Mouse (Mus musculus): ENCODE results near the gene Pelp1.
A peak's percentile ranks its signal among the peaks of the same experiment; 100 is the strongest.

Pelp1 gene

DNA sequence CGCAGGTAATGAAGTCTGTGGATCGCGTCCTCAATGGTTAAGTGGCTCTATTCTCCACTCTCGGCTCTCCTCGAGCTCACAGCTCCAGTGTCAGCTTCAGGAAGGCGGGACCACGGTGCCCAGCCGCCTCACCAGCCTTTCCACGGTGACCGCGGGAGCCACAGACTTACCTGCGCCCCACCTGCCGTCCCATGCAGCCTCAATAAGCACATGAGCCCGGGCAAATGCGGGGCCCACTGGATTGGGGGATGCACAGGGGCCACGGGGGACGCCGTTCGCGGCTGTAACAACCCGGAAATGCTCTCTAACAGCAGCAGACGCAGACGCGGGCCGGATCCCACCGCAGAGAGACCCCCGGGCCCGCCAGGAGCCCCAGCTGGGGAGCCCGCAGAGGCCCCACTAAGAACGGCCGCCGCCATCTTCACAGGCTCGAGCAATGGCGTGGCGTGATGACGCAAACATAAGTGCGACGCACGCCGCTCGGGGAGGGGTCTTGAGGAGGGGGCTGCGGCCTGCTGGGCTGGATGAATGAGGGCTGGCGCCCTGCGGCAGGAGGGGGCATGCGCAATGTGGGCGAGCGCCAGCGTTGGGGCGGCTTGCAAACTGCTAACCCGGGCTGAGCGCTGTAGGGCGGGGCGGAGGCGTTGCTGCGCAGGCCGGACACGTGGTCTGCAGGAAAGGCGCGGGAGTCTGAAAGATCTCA, at the start of gene Pelp1:
Gene Pelp1, minus strand, starts transcription at position 438 of the 703 bp plus-strand sequence.
- peak; percentile 61 to 77 for DNase-seq (ENCODE audit: low read depth in 1 of 2, low spot score in 2 of 2)

GRCm38 (mm10) chr11:70458688-70459600, 49.1 kb upstream of the Pelp1 start, which contains the start of gene Zmynd15:
TSS of gene Zmynd15 (plus strand) at chr11:70459433.
- DNase-seq (ENCODE audit: low read depth in 1 of 2, low spot score in 2 of 2) = no peak

DNA sequence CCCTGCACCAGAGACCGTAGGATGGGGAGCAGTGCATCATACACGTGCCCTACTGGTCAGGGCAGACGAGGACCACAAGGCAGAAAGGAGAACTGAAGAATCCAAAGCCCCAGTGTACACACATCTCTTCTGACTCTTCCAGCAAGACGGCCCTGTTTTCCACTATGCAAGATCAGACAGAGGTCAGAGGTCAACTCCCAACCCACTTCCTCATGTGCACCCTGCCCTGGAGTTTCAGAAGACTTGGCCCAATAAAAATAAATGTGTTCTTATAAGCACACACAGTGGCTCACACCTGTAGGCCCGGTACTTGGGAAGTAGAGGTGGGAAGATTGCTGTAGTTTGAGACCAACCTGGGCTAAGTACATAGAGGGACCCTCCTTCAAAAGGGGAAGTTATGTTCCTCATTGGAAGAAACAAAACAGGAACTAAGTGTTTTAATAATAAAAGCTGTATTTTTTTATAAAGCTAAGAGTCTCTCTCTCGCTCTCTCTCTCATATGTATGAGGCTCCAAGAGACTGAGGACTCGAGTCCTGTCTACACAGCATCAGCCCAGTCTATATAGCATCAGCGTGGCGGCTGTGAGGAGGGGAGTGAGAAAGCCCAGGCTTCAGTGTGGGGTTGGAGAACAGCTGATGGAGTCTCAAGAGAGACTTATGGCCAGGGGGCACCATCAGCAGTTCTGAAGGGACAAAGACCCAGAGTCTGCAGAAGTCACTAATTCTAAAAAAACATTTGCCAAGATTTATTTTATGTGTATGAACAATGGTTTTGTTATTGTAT, 43.6 kb upstream of the Pelp1 start:
- peak; percentile 58 to 74 for DNase-seq (ENCODE audit: low read depth in 1 of 2, low spot score in 2 of 2)

DNA sequence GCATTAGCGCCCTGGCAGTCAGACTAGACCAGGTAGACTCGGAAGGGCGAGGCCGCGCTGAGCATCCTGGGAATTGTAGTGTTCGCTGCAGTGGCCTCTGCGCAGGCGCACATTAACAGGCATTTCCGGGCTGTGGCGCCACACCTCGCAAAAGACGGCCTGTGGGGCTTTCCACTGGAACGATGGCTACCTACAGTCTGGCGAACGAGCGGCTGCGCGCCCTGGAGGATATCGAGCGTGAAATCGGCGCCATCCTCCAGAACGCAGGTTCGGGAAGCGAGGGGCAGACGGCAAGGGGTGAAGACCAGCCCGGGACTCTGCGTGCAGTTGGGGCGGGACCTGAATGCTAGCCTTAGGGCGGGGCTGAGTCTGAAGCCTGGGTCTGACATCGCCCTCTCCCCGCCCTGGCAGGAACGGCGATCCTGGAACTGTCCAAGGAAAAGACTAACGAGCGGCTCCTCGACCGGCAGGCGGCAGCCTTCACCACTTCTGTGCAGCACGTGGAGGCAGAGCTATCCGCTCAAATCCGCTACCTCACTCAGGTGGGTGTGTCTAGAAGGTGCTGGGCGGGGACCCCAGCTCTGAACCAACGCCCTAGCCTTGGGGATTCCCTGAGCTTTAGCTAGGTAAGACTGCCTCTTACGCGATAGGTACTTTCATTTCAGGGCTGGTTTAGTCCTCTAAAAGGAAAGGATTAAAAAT, 42.1 kb upstream of the Pelp1 start, which contains the start of gene Med11:
Gene Med11, plus strand, starts transcription at position 123 of the 702 bp plus-strand sequence.
- peak; percentile 89 to 91 for DNase-seq (ENCODE audit: low read depth in 1 of 2, low spot score in 2 of 2)

- no peak for DNase-seq (ENCODE audit: low read depth in 1 of 2, low spot score in 2 of 2)
Measured at GRCm38 (mm10) chr11:70450926-70451325, 41.1 kb upstream of the Pelp1 start.

DNA sequence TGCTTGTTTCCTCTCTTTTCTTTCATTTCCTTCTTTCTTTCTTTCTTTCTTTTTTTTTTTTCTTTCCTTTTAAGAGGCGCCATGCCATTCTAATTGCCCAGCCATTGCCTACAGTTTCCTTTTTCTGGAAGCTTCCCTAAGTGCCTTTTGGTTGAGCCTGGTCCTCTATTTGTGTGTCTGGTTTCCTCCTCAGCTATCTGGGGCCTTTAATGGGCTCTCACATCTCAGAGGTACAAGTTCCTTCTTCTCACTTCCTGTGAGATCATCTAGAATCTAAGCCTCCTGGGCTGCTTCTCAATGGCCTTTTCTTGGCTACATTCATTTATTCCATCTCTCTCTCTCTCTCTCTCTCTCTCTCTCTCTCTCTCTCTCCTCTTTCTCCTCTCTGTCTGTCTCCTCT, 37.5 kb upstream of the Pelp1 start:
- no peak for DNase-seq (ENCODE audit: low read depth in 1 of 2, low spot score in 2 of 2)

DNA sequence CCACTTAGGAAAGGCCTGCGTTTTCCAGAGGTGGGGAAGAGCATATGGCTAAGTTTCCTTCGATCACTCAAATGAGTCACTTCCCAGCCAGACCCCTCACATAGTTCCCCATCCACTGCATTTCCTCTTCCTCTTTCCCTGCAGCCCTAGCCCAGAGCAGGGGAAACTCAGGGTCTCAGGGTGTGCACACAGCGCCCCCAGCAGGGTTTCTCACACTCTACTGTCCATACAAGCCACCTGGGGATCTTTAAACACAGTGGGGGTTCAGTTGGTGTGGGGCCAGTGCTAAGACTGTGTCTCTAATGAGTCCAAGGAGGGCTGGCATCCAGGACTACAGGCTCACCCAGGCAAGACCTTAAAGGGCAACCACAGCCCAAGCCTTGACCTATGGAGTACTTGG, 36.9 kb upstream of the Pelp1 start:
- peak in 1 of 2 experiments; percentile 25 for DNase-seq (ENCODE audit: low read depth in 1 of 2, low spot score in 2 of 2)

DNA sequence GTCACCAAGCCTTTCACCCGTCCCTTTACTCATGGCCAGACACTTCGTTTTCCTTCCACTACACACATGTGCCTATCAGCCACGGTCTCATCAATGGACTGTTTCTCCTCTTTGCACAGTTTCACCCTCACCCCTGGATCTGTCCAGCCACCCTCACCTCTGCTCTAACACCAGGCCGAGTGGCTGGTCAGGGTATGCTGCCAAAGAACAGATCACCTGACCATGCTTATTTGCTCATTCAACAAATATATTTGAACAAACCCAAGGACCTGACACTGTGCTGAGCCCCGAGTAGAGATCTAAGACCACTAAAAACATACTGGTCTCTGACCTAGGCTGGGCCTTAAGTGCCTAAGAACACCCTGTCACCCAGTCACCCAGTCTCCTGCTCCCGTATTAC, 34.8 kb upstream of the Pelp1 start:
- no peak for DNase-seq (ENCODE audit: low read depth in 1 of 2, low spot score in 2 of 2)

DNA sequence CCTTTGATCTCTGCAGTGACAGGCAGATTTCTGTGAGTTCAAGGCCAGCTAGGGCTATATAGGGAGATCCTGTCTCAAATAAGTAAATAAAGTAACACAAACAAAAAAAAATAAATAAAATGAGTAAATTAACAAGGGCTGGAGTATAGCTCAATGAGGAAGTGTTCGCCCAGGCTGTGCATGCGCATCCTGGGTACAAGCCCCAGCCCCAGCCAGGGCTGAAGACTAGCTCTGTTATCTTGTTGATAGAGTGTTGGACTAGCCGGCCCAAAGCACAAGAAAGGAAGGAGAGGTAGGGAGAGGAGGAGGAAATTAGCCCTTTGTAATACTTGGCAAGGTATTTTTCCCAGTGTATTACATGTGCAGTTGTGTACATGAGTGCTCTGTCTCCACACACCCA, 34.1 kb upstream of the Pelp1 start:
- DNase-seq (ENCODE audit: low read depth in 1 of 2, low spot score in 2 of 2) = no peak

DNA sequence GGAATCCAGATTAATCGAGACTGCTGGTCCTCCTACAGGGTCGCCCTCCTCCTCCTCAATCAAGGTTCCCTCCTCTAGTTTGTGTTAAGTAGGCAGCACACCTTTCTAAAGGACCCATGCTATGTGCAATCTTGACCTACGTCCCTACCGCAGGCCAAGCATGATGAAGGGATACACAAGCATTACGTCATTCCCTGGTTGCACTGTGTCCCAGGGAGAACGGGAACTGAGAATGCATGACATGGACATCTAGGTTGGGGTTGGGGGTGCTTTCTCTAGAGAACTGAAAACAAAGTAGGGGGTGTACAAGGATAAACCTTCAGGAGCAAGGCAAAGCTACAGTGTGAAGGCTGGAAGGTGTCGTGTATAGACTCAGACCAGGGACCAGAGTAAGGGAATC, 32.1 kb upstream of the Pelp1 start:
- DNase-seq (ENCODE audit: low read depth in 1 of 2, low spot score in 2 of 2) = no peak

GRCm38 (mm10) chr11:70440637-70441036, 30.8 kb upstream of the Pelp1 start:
- no peak for DNase-seq (ENCODE audit: low read depth in 1 of 2, low spot score in 2 of 2)

- DNase-seq (ENCODE audit: low read depth in 1 of 2, low spot score in 2 of 2) = no peak
Measured at GRCm38 (mm10) chr11:70438728-70439374, 29.0 kb upstream of the Pelp1 start.

DNA sequence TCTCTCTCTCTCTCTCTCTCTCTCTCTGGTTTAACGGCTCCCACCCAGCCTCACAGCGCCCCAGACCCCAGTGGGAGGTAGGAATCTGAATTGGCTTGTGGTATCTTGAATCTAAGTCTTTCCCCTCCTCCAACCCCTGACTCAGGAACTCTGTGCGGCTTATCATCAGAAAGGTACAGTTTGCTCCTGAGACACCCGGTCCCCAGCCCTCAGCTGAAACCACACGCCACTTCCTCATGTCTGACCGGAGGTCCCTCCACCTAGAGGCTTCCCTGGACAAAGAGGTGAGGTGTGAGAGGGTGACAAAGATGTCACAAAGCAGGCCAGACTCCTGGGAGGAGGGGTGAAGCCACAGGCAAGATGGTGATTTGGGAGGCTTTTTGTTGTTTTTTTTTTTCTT, 27.6 kb upstream of the Pelp1 start:
- DNase-seq (ENCODE audit: low read depth in 1 of 2, low spot score in 2 of 2) = no peak

DNA sequence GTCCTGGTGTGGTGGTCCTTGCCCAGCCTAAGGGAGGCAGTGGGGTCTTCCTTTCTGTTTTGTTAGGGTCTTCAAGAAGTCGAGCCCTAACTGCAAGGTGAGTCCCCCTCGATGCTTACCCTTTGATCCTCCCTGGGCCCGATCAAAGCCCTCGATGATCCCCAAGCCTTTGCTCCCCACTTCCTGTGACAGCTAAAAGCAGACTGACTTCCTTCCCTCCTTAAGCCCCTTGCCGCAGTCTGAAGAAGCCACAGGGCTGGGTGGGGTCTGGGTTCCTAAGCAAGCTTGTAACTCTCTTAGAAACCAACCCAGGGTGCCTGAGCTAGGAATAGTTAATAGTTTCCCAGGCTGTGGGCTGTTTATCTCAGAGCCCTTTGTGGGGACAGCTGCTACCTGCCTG, 25.6 kb upstream of the Pelp1 start:
- DNase-seq (ENCODE audit: low read depth in 1 of 2, low spot score in 2 of 2) = no peak

GRCm38 (mm10) chr11:70433951-70434350, 24.1 kb upstream of the Pelp1 start:
- DNase-seq (ENCODE audit: low read depth in 1 of 2, low spot score in 2 of 2) = no peak

DNA sequence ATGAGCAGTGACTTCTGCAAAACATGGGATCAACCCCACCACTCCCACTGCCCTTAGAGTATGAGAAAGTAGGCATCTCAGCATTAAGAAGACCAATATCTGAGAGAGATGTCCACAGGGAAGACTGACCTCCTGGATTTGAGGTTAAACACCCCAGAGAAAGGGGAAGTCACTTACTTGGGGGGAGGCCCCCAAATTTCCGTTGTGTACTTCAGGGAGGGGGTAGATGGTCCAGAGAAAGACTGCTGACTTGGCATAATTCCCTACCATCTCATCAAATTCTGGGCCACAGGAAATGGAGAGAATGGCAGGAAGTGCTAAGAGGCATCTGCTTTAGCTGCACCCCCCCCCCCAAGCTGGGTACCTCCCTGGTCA, 23.7 kb upstream of the Pelp1 start:
- peak in 1 of 2 experiments; percentile 22 for DNase-seq (ENCODE audit: low read depth in 1 of 2, low spot score in 2 of 2)

- DNase-seq (ENCODE audit: low read depth in 1 of 2, low spot score in 2 of 2) = peak in 1 of 2 experiments; percentile 30
Measured at GRCm38 (mm10) chr11:70432895-70433568, 23.2 kb upstream of the Pelp1 start.

DNA sequence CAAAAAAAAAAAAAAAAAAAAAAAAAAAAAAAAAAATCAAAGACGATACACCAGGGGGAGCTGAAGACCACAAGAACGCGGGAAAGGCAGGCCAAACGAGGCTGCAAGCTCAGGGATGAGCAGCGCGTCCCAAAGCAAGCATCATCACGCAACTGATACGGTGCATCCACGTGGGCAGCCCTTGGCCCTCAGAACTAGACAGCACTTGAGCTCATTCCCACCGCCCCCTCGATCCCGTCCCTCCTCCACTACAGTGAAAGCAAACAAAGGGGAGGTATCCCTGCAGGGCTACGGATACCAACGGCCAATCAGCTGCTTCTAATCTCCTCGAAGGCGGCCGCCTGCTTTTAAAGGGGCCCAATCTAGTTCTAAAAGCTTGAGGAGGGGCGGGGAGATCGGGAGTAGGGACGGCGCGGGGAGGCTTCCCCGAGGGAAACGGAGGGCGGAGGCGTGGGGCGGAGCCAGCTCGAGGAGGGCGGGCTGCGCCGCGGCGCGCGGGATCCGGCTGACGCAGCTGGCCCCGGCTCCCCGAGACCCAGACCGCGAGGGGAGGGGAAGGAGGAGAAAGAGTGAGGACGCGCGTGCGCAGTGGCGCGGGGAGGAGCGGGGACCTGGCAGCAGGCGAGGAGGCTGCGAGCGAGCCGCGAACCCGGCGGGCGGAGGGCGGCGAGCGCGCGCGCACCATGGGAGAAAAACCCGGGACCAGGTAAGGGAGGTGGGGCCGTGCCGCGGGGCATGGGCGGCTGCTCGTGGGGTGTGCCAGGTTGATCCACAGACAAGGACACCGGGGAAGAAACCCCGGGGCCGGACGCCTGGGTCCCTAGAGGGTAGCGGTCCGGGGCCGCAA, 22.4 kb upstream of the Pelp1 start, which contains the start of gene Arrb2:
Gene Arrb2, plus strand, starts transcription at position 588 of the 847 bp plus-strand sequence.
- DNase-seq (ENCODE audit: low read depth in 1 of 2, low spot score in 2 of 2) = peak; percentile 93 to 96

GRCm38 (mm10) chr11:70431574-70431973, 21.7 kb upstream of the Pelp1 start:
- no peak for DNase-seq (ENCODE audit: low read depth in 1 of 2, low spot score in 2 of 2)

All from monocyte, adult 2 months (primary cell).